8 mouse cellular contexts compared by ENCODE assay signal in the genomic region with DNA sequence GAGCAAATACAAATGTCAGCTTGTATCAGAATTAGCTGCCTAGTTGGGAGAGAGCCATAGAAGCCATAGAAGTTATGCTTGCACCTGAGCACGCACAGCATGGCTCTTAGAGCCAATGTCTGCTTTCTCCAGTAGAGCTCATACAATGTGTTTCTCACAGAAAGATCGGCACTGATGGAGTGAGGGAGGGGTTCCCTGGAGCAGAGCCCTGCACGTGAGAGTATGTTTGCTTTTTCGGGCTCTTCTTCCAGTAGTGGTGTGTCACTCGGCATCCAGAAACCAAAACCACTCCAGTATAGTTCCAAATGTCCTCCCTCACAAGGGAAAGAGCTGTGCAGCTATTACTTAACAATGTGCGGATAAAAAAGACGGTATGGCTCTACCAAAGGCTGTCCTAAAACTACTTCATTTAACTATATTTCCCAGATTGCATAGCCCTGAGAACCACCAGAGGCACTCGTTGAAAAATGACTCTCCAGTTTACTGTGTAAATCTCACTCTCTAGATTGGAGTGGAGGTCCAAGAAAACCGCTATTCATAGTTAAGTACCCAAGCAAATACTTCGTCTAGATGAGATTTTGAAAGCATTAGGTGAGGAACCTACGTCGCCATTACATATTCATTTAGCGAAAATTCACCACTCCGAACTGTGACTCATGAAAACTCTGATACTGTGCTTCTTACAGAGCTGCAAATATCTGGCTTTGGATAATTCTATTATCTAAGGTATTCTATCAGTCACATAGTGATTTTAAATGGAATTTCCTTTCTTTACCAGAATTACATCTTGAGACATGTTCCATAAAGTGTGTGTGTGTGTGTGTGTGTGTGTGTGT. TPM values are rescaled to one million over a fixed set of nuclear protein-coding genes. Genes with fewer than 3 reads are reported as not detected.
DNase-seq lines count a peak whose midpoint lies in the region; ATAC-seq and TF ChIP-seq lines count a peak whose summit lies in the region.

No protein-coding gene starts in this region.

- H3K4me3 ChIP-seq in erythroblast, embryonic 14.5 days (replicated peaks) = peak overlapping the region; percentile 83
- peak overlapping the region; percentile 60; the same call in 1 of the 2 replicates for H3K4me3 ChIP-seq in intestine, postnatal 0 days (ENCODE audit: low read depth, low read length)
- H3K4me3 ChIP-seq in neural tube, embryonic 14.5 days (ENCODE audit: low read depth, low read length) = peak overlapping the region; percentile 49; the same call in 1 of the 2 replicates

- H3K4me1 ChIP-seq in erythroblast, embryonic 14.5 days (ENCODE audit: control insufficient read depth) = peaks cover 3% of the 10 kb centered on the region; the same call in 1 of the 2 replicates
- no peaks in the 10 kb centered on the region for H3K4me1 ChIP-seq in intestine, postnatal 0 days (replicated peaks; ENCODE audit: control insufficient read depth, insufficient read depth, low read length)
- no peaks in the 10 kb centered on the region for H3K4me1 ChIP-seq in neural tube, embryonic 14.5 days (ENCODE audit: control insufficient read depth, insufficient read depth, low read length)

- peak overlapping the region; percentile 60 for H3K4me2 ChIP-seq in intestine, postnatal 0 days (replicated peaks; ENCODE audit: low read depth)
- peak overlapping the region; percentile 26; the same call in 1 of the 2 replicates for H3K4me2 ChIP-seq in neural tube, embryonic 14.5 days (ENCODE audit: low read depth, low read length)

- H3K9me3 ChIP-seq in erythroblast, embryonic 14.5 days (ENCODE audit: control insufficient read depth, low read length) = peaks cover 6% of the 10 kb centered on the region
- H3K9me3 ChIP-seq in intestine, postnatal 0 days (ENCODE audit: control insufficient read depth) = no peaks in the 10 kb centered on the region
- no peaks in the 10 kb centered on the region for H3K9me3 ChIP-seq in neural tube, embryonic 14.5 days (ENCODE audit: control insufficient read depth, low read length)

- no peaks in the 10 kb centered on the region; the same call in 1 of the 2 replicates for H3K27me3 ChIP-seq in erythroblast, embryonic 14.5 days (ENCODE audit: control insufficient read depth)
- H3K27me3 ChIP-seq in intestine, postnatal 0 days (replicated peaks; ENCODE audit: control insufficient read depth, insufficient read depth, low read length) = no peaks in the 10 kb centered on the region
- no peaks in the 10 kb centered on the region for H3K27me3 ChIP-seq in neural tube, embryonic 14.5 days (ENCODE audit: control insufficient read depth, insufficient read depth, low read length)

- H3K36me3 ChIP-seq in erythroblast, embryonic 14.5 days (ENCODE audit: control insufficient read depth) = peaks cover 25% of the 10 kb centered on the region
- H3K36me3 ChIP-seq in intestine, postnatal 0 days (ENCODE audit: control insufficient read depth, insufficient read depth) = peaks cover 3% of the 10 kb centered on the region; the same call in 1 of the 2 replicates
- no peaks in the 10 kb centered on the region for H3K36me3 ChIP-seq in neural tube, embryonic 14.5 days (ENCODE audit: control insufficient read depth, insufficient read depth, low read length)

- no peak for ATAC-seq in erythroblast, adult 5-6 weeks (replicated peaks; ENCODE audit: low FRiP score, poor library complexity, severe bottlenecking)
- ATAC-seq in intestine, postnatal 0 days = no peak
- peak; percentile 5; the same call in 1 of the 2 replicates for ATAC-seq in neural tube, embryonic 14.5 days (ENCODE audit: low read depth)

- no peak overlapping the region for H3K27ac ChIP-seq in intestine, postnatal 0 days (ENCODE audit: low read depth, low read length)
- H3K27ac ChIP-seq in neural tube, embryonic 14.5 days (ENCODE audit: low read depth, low read length) = peak overlapping the region; percentile 34; the same call in 1 of the 2 replicates

- peak; percentile 10 for DNase-seq in right cerebral cortex, postnatal 25 days
- no peak for DNase-seq in right cerebral cortex, adult 18-20 months
- no peak for DNase-seq in right cerebral cortex, postnatal 36 days (ENCODE audit: low spot score in 2 of 2)
- no peak for DNase-seq in kidney, postnatal 36 days

- TF ChIP-seq CTCF in intestine, postnatal 0 days (IDR thresholded peaks at IDR 0.05; ENCODE audit: low read depth) = no peak

- H3K9ac ChIP-seq in intestine, postnatal 0 days (ENCODE audit: low read depth, low read length) = no peak overlapping the region
- H3K9ac ChIP-seq in neural tube, embryonic 14.5 days (replicated peaks; ENCODE audit: low read depth, low read length) = 0 out of 2 replicates have a peak overlapping the region, but pooled peaks have one; percentile 65

- 61% methylated on average over 14 of the region's 14 CpGs for WGBS in intestine, postnatal 0 days
- WGBS in neural tube, embryonic 14.5 days = 78% methylated on average over 14 of the region's 14 CpGs

RNA-seq across cellular contexts. Expression of gene Cstf2, which starts 0.7 kb away (rescaled TPM):
- 1.1 and 1.3 TPM in 2 replicates for polyA plus RNA-seq in erythroblast, embryonic 14.5 days (2012)
- 16.3 and 23.0 TPM in 2 replicates for total RNA-seq in erythroblast, adult 5-6 weeks (2015; ENCODE audit: low replicate concordance)
- total RNA-seq in erythroblast, adult 5-6 weeks (2017; ENCODE audit: low replicate concordance) = 20.9 and 24.5 TPM in 2 replicates
- 11.3 and 11.6 TPM in 2 replicates for polyA plus RNA-seq in intestine, postnatal 0 days (2015; fragmentation: Nextera tagmentation; extraction: Ambion mirVana)
- 82.5 and 84.9 TPM in 2 replicates for polyA plus RNA-seq in neural tube, embryonic 14.5 days (2014; fragmentation: Nextera tagmentation; extraction: Ambion mirVana)
